Mouse (Mus musculus) forebrain, embryonic 14.5 days (tissue): ENCODE measurements at regions not wholly inside any gene's neighbourhood (a gene's known extent, or its start where the extent isn't known, plus 50 kb on each side); places are given as distances from the start of the nearest gene placed in this dataset.

Experiments
- ATAC-seq: fragments of 200-750 bp; cut with Nextera tagmentation; 2 replicates; pipeline ENCODE4 v1.8.0; 2017; ENCODE audit warnings: mild to moderate bottlenecking, moderate library complexity
- DNase-seq: peaks from one replicate; pipeline ENCODE4 v3.0.0-alpha.2; 2015; ENCODE audit warnings: low spot score
- H3K27ac ChIP-seq: fragments of 300-500 bp; sonication (generic); 2 replicates; pipeline ENCODE4 v1.5.1; 2014; ENCODE audit warnings: low read depth, mild to moderate bottlenecking, control low read depth, low read length, moderate library complexity
- H3K27me3 ChIP-seq: fragments of 300-500 bp; sonication (generic); replicated peaks from 2 replicates; pipeline ENCODE4 v1.6.1; 2014; ENCODE audit warnings: low read length, control low read depth, mixed read lengths; ENCODE audit not compliant: control insufficient read depth, insufficient read depth
- H3K36me3 ChIP-seq: fragments of 300-500 bp; sonication (generic); 2 replicates; pipeline ENCODE4 v1.6.1; 2014; ENCODE audit warnings: low read length, control low read depth; ENCODE audit not compliant: control insufficient read depth, insufficient read depth
- H3K4me1 ChIP-seq: fragments of 300-500 bp; sonication (generic); 2 replicates; pipeline ENCODE4 v1.6.1; 2014; ENCODE audit warnings: antibody characterized with exemption, low read length, control low read depth; ENCODE audit not compliant: control insufficient read depth, insufficient read depth
- H3K4me2 ChIP-seq: fragments of 300-500 bp; sonication (generic); 2 replicates; pipeline ENCODE4 v1.6.1; 2014; ENCODE audit warnings: mild to moderate bottlenecking, control low read depth, low read length
- H3K4me3 ChIP-seq: fragments of 300-500 bp; sonication (generic); 2 replicates; pipeline ENCODE4 v1.5.1; 2014; ENCODE audit warnings: low read depth, low read length, control low read depth
- H3K9ac ChIP-seq: fragments of 300-500 bp; sonication (generic); 2 replicates; pipeline ENCODE4 v1.6.1; 2014; ENCODE audit warnings: mild to moderate bottlenecking, low read length, control low read depth, moderate library complexity
- H3K9me3 ChIP-seq: fragments of 300-500 bp; sonication (generic); replicated peaks from 2 replicates; pipeline ENCODE4 v1.6.1; 2016; ENCODE audit warnings: low read length, control low read depth, mixed read lengths; ENCODE audit not compliant: control insufficient read depth
- WGBS: fragments of 180-500 bp; shearing (Covaris S2); extraction: QIAGEN DNeasy Blood & Tissue Kit; methylation state at CpG from one replicate; pipeline ENCODE4 v1.1.7; 2014; 5-methylcytosine and 5-hydroxymethylcytosine counted together

- Histone ChIP-seq H3K4me1 (peaks cover 18% of the 10 kb centered on the region), H3K4me2 (peak overlapping the region; percentile 5; the same call in 1 of the 2 replicates), H3K27me3 (peaks cover 4% of the 10 kb centered on the region; the same call in 1 of the 2 replicates), H3K9me3 (no peaks in the 10 kb centered on the region), H3K4me3 (no peak overlapping the region), H3K27ac (0 out of 2 replicates have a peak overlapping the region, but pooled peaks have one; percentile 33), H3K9ac (peak overlapping the region; percentile 25; the same call in 1 of the 2 replicates), H3K36me3 (no peaks in the 10 kb centered on the region)
- whole genome bisulfite sequencing = 9% methylated on average over 11 of the region's 11 CpGs
- peak; percentile 31 for DNase-seq
- ATAC-seq = no peak
Measured at GRCm38 (mm10) chr2:34031001-34031412, 143.3 kb upstream of the Mvb12b start.

- H3K27me3 ChIP-seq = peaks cover 4% of the 10 kb centered on the region; the same call in 1 of the 2 replicates
- DNase-seq = peak; percentile 75
- no peaks in the 10 kb centered on the region for H3K9me3 ChIP-seq
- H3K4me3 ChIP-seq = no peak overlapping the region
- H3K4me2 ChIP-seq = no peak overlapping the region
- ATAC-seq = peak; percentile 76
- peak overlapping the region; percentile 53; the same call in 1 of the 2 replicates for H3K27ac ChIP-seq
- no peak overlapping the region for H3K9ac ChIP-seq
- H3K4me1 ChIP-seq = peaks cover 18% of the 10 kb centered on the region
- WGBS = 29% methylated on average over 9 of the region's 9 CpGs
- H3K36me3 ChIP-seq = no peaks in the 10 kb centered on the region
Measured at GRCm38 (mm10) chr2:34027445-34027844, 139.7 kb upstream of the Mvb12b start.

- H3K27me3 ChIP-seq = peaks cover 4% of the 10 kb centered on the region; the same call in 1 of the 2 replicates
- no peaks in the 10 kb centered on the region for H3K36me3 ChIP-seq
- H3K9me3 ChIP-seq = peaks cover 1% of the 10 kb centered on the region; the same call in 1 of the 2 replicates
- no peak overlapping the region for H3K4me2 ChIP-seq
- H3K4me3 ChIP-seq = no peak overlapping the region
- 0 out of 2 replicates have a peak, but pooled peaks have one; percentile 8 for ATAC-seq
- peak overlapping the region; percentile 53; the same call in 1 of the 2 replicates for H3K27ac ChIP-seq
- DNase-seq = peak; percentile 17
- H3K4me1 ChIP-seq = peaks cover 18% of the 10 kb centered on the region
- WGBS = 82% methylated on average over 16 of the region's 16 CpGs
- H3K9ac ChIP-seq = no peak overlapping the region
Measured at GRCm38 (mm10) chr2:34026566-34027360, 139.0 kb upstream of the Mvb12b start.

- Histone ChIP-seq H3K9ac (no peak overlapping the region), H3K36me3 (no peaks in the 10 kb centered on the region), H3K9me3 (peaks cover 2% of the 10 kb centered on the region; the same call in 1 of the 2 replicates), H3K4me1 (peaks cover 9% of the 10 kb centered on the region), H3K27me3 (peaks cover 4% of the 10 kb centered on the region; the same call in 1 of the 2 replicates), H3K27ac (no peak overlapping the region), H3K4me2 (no peak overlapping the region), H3K4me3 (no peak overlapping the region)
- no peak for DNase-seq
- 55% methylated on average over 10 of the region's 10 CpGs for WGBS
- ATAC-seq = no peak
Measured at GRCm38 (mm10) chr2:34025715-34026360, 138.1 kb upstream of the Mvb12b start.

GRCm38 (mm10) chr2:34017142-34017453 lies 129.4 kb upstream of the Mvb12b start:
- Histone ChIP-seq H3K27me3 (no peaks in the 10 kb centered on the region), H3K4me2 (peak overlapping the region; percentile 18), H3K4me1 (peaks cover 19% of the 10 kb centered on the region), H3K9me3 (peaks cover 2% of the 10 kb centered on the region; the same call in 1 of the 2 replicates), H3K4me3 (no peak overlapping the region), H3K9ac (no peak overlapping the region), H3K36me3 (no peaks in the 10 kb centered on the region), H3K27ac (peak overlapping the region; percentile 56)
- ATAC-seq (peak; percentile 48), DNase-seq (no peak)
- 57% methylated on average over 5 of the region's 5 CpGs for WGBS

GRCm38 (mm10) chr2:34016350-34017141 lies 128.8 kb upstream of the Mvb12b start:
- Histone ChIP-seq H3K4me2 (peak overlapping the region; percentile 18), H3K27ac (peak overlapping the region; percentile 56), H3K9ac (no peak overlapping the region), H3K4me3 (no peak overlapping the region), H3K27me3 (no peaks in the 10 kb centered on the region), H3K4me1 (peaks cover 19% of the 10 kb centered on the region), H3K36me3 (no peaks in the 10 kb centered on the region), H3K9me3 (no peaks in the 10 kb centered on the region)
- WGBS = 8% methylated on average over 19 of the region's 20 CpGs
- DNase-seq (peak; percentile 83), ATAC-seq (peak; percentile 82)

- H3K4me1 ChIP-seq = peaks cover 19% of the 10 kb centered on the region
- no peak overlapping the region for H3K4me2 ChIP-seq
- H3K27me3 ChIP-seq = no peaks in the 10 kb centered on the region
- H3K9ac ChIP-seq = no peak overlapping the region
- H3K36me3 ChIP-seq = no peaks in the 10 kb centered on the region
- no peak for ATAC-seq
- peak overlapping the region; percentile 5; the same call in 1 of the 2 replicates for H3K27ac ChIP-seq
- no peak for DNase-seq
- no peaks in the 10 kb centered on the region for H3K9me3 ChIP-seq
- no peak overlapping the region for H3K4me3 ChIP-seq
- WGBS = 71% methylated on average over 7 of the region's 7 CpGs
Measured at GRCm38 (mm10) chr2:34015640-34015995, 127.9 kb upstream of the Mvb12b start.

GRCm38 (mm10) chr2:34014868-34015639 lies 127.3 kb upstream of the Mvb12b start:
- Histone ChIP-seq H3K9ac (0 out of 2 replicates have a peak overlapping the region, but pooled peaks have one; percentile 8), H3K9me3 (no peaks in the 10 kb centered on the region), H3K4me3 (no peak overlapping the region), H3K4me1 (peaks cover 19% of the 10 kb centered on the region), H3K4me2 (no peak overlapping the region), H3K27ac (no peak overlapping the region), H3K36me3 (no peaks in the 10 kb centered on the region), H3K27me3 (no peaks in the 10 kb centered on the region; the same call in 1 of the 2 replicates)
- ATAC-seq = no peak
- WGBS = 29% methylated on average over 8 of the region's 8 CpGs
- DNase-seq = no peak
